Mouse (Mus musculus) spleen, adult 2 months (tissue): ENCODE data around the gene Hoxa3.

ENCODE experiments used
- CTCF ChIP-seq: fragments of 200-500 bp; IDR thresholded peaks from 2 replicates; pipeline ENCODE4 v1.5.1; 2011; ENCODE audit warnings: mild to moderate bottlenecking, inconsistent platforms; ENCODE audit not compliant: insufficient read depth, insufficient read length, insufficient replicate concordance; ENCODE audit errors: extremely low read depth
- POLR2A ChIP-seq: fragments of 200-500 bp; IDR thresholded peaks from 2 replicates; pipeline ENCODE4 v1.6.1; 2011; ENCODE audit warnings: low read depth, low read length, inconsistent platforms

GRCm38 (mm10) chr6:52158276-52159051, 54.7 kb downstream of the Hoxa3 start, which contains the start of gene Hoxa1:
- TF ChIP-seq POLR2A (no peak), CTCF (no peak)
